Mouse (Mus musculus): Measurements from ENCODE around the gene H2afy2.

Gene H2afy2

DNA sequence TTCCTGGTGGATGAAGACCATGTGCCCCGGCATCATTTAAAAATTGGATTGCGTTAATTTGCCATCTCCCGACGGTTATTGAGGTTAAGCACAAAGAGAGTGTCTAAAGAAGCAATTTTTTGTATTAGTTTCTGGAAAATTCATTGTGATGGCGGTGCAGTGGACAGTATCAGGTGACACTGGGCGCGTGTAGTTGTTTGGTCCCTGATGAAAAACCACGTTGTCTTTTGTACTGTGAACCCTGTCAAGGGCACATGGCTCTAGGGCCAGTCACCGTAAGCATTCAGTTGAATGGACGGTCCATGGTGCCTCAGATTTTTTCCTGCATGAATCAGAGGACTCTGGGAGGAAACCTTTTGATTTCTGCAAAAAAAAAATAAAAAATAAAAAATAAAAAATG lies 467 bp upstream of the H2afy2 start:
- no peak for DNase-seq (ENCODE audit: low read depth, low spot score)

DNA sequence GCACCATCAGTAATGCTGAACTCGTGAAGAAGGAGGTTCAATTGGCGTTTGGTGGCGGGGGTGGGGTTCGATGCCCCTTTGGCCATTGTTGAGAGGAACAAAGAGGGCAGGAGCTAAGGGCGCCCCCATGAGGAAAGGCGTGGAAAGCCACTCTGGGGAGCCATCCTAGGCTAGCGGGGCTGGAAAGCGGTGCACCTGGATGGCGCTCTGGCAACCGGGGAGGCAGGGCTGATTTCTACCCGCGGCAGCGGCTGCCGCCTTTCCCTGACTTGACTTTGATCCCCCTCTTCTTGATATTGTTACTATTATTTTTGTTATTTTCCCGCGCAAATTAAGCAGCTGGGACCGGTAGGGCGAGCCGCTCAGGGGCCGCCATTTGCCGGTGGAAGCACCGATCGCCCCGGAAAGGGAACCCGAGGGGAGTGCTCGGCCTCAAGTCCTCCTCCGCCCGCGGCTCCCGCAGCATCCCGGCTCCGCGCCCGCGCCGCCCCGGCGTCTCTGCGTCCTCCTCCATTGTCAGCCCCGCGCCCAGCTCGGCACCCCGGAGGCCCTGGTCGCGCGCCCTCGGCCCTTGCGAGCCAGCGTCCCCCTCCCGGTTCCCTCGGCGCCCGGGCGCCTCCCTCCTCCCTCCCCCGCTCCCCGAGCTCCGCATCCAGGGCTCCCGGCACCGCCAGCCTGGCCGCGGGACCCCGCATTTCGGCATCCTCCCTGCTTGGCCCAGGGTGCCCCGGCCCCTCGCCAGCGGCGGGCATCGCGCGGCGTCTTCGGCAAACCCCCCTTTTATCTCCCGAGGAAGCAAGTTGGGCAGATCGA lies 942 bp downstream of the H2afy2 start:
- no peak for DNase-seq (ENCODE audit: low read depth, low spot score)

DNA sequence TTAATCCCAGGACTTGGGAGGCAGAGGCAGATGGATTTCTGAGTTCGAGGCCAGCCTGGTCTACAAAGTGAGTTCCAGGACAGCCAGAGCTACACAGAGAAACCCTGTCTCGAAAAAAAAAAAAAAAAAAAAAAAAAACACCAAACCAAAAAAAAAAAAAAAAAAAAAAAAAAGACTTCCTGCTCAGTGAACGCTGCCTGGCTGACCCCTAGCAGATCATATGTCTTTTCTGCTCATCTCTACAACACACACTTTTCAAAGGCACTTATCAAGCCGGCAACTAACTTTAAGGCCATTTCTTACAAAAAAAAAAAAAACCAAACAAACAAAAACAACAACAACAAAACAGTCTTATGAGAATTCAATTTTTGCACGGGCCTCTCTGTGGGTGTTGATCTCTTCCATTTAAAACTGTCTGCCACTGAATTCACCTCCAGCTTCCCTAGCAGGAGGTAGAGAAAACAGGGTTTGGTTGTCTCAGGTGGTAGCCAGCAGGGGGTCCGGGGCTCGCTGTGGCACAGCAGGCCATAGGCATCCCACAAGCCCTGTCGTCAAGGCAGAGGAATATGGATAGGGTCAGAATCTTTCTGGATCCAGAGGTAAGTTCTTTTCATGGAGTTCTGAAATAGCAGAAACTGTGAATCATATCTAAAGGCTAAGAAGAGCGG lies 2.4 kb downstream of the H2afy2 start:
- DNase-seq (ENCODE audit: low read depth, low spot score) = no peak

- DNase-seq (ENCODE audit: low read depth, low spot score) = no peak
Measured at GRCm38 (mm10) chr10:61766806-61767205, 17.1 kb downstream of the H2afy2 start.

DNA sequence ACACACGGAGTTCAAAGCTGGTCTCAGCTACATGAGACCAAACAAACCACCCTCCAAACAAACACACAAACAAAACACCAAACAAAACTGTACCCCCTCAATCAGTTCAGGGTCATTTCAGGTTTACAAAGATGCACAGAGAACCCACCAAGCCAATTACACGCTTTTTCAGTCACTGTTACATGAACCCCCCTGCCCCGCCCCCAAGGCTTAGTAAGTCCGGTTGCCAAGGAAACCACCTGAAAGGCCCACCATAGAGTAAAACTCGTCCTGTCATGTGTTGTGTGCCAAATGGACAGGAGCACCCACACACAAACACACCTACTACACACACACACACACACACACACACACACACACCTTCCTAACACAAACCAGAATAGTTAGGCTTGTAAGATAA lies 18.4 kb downstream of the H2afy2 start:
- DNase-seq (ENCODE audit: low read depth, low spot score) = no peak

DNA sequence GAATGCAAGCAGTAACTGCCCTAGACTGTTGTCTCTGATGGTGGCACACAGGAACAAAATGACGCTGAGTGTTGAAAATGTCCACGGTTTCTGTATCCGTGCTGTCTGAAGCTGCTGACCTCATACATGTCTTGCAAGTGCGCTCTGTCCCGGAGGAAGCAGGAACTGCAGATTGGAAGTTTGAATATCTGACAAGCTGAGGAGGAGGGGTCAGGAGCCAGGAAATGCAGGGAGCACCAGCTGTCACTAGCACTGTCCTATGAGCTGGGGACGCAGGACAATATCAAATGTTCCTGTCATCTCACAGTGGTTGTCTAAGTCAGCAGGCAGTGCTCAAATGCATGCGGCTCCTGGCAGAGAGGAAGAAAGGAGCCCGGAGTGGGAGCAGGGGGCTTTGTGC lies 19.3 kb downstream of the H2afy2 start:
- no peak for DNase-seq (ENCODE audit: low read depth, low spot score)

- no peak for DNase-seq (ENCODE audit: low read depth, low spot score)
Measured at GRCm38 (mm10) chr10:61759869-61760268, 24.1 kb downstream of the H2afy2 start.

DNA sequence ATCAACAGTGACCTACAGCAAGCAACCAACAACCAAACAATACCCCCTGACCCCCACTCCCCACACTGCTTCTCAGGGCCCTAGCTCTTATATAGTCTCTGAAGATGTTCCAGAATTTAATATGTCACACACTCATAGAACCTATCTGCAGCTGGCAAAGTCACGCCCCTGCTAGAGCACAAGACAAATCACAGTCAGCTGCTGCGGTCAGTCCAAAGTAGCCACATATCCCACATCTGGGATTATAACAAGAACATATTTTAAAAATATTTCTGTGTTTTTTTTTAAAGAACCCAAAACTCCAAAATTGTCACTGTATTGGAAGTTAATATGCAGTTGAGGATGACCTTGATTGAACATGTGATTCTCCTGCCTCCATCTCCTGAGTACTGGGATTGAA lies 25.0 kb downstream of the H2afy2 start:
- DNase-seq (ENCODE audit: low read depth, low spot score) = no peak

GRCm38 (mm10) chr10:61757022-61757421 lies 26.9 kb downstream of the H2afy2 start:
- no peak for DNase-seq (ENCODE audit: low read depth, low spot score)

DNA sequence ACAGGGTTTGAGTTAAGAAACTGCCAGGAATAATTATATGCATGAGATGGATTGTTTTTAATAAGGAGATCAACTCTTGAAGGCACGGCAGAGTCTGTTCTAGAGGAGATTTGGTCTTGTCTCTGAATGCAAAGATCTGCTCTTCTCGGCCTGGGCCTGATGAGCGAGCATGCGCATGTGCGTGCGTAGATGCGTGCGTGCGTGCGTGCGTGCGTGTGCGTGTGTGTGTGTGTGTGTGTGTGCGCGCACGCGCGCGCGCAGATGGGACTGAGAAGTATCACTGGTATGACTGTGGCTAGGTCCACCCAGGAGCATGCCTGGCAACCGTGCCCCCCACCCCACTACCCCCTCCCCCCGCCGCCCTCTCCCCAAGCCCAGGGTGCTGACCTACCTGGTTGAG lies 30.9 kb downstream of the H2afy2 start:
- DNase-seq (ENCODE audit: low read depth, low spot score) = no peak

DNA sequence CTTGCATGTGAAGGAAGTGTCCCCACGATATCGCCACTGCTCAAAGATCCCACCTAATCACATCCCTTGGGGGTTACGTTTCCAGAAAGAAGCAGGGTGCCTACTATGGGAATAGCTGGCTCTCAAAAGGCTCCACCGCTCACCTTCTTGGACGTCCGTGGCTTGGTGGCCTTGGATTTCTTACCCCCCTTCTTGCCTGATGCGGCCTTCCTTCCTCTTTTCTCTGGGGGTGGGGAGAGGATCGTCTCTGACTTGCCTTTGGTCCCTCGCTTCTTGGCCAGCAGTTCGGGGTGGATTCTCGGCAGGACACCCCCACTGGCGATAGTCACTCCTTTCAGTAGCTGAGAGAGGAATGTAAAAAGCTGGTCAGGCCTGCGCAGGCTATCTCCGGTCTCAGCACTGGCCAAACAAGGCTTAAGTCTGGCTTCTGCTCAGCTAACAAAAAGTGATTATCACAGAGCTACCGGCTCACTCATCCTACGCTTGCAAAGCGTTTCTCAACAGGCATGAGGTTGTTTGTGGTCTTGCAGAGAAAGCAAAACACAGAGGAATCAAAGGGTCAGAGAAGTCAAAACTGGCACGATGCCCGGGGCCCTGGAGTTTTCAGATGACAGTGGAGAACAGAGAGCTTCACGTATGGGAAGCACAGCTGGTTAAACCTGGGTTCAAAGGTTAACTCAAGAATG lies 32.3 kb downstream of the H2afy2 start:
- no peak for DNase-seq (ENCODE audit: low read depth, low spot score)

DNA sequence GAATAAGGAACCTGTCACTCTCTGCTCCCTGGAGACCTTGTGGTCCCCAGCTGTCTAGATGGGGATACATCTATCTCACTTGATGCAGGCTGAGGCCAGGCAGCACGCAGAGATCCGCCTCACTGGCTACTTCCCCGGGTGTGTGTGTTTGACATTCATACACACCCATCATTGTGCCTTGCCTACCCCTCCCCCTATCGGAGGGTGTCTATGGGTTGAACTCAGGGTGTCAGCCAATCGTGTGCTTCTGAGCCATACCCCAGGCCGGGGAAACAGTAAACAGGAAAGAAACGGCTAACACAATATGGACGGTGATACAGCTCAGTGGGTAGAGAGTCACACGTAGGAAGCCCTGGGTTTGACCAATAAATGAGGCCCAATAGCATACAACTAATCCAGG lies 33.9 kb downstream of the H2afy2 start:
- no peak for DNase-seq (ENCODE audit: low read depth, low spot score)

DNA sequence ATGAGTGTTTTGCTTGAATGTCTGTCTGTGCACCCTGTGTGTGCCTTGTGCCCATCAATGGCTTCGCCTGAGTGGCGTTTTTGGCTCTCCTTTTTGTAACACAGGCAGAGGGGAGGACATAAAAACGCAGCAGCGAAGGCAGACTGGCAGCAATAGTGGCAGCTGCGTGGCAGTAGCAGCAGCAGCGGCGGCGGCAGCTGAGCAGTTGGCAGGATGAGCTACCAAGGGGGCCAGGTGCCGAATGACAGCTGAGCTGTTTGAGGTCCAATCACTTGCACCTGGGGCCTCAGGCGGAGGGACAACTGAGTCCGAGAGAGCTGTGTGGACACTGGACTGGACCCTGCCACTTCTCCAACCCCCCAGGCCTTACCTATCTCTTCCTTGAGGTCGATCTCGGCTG lies 36.6 kb downstream of the H2afy2 start:
- DNase-seq (ENCODE audit: low read depth, low spot score) = no peak

DNA sequence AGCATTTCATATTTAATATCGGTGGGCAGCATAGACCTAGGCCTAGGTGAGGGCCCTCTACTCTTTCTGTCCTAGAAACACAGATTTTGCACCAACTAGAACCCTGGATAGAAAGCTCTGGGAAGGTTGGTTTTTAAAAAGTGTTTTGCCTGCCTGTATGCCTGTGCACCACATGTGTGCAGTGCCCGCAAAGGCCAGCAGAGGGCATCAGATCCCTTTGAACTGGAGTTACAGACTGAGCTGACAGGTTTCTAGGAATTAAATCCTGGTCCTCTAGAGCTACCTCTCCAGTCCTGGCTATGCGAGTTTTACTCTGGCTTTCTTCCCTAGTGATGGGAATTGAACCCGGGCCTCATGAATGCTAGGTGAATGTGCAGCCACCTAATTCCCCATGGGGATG lies 38.8 kb downstream of the H2afy2 start:
- DNase-seq (ENCODE audit: low read depth, low spot score) = no peak

- DNase-seq (ENCODE audit: low read depth, low spot score) = no peak
Measured at GRCm38 (mm10) chr10:61742336-61742735, 41.6 kb downstream of the H2afy2 start.

DNA sequence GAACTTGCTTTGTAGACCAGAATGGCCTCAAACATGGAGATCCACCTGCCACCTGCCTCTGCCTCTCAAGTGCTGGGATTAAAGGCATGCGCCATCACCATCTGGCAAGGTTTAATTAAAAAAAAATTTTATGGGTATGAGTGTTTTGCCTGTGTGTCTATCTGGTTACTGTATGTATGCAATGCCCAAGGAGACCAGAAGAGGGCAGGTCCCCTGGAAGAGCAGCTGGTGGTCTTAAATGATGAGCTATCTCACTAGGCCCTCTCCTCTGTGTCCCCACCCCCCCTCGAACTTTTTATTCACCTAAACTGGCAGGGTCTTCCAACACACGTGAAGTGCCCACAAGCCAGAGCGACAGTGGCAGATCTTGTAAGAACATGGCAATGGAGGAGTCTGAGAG lies 42.1 kb downstream of the H2afy2 start:
- DNase-seq (ENCODE audit: low read depth, low spot score) = no peak

- DNase-seq (ENCODE audit: low read depth, low spot score) = no peak
Measured at GRCm38 (mm10) chr10:61741306-61741705, 42.6 kb downstream of the H2afy2 start.

- DNase-seq (ENCODE audit: low read depth, low spot score) = no peak
Measured at GRCm38 (mm10) chr10:61738126-61738525, 45.8 kb downstream of the H2afy2 start.

DNA sequence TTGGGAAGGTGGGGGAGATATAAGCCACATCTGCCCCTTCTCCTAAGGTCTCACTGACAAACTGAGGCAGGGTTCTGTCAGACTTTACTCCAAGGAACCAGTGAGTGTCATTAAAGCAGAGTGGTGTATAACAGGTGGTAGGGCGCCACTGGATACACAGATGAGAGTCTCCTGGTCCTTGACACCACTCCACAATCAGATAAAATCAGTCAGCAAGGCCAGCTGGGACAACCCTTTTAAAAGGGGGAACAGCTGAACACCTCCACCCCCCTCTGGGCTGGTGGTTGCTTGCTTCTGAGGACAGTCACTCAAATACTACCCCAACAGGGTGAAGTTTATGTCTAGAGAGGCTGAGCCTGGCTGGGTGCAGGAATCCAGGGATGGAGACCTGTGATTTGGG lies 46.4 kb downstream of the H2afy2 start:
- DNase-seq (ENCODE audit: low read depth, low spot score) = no peak

DNA sequence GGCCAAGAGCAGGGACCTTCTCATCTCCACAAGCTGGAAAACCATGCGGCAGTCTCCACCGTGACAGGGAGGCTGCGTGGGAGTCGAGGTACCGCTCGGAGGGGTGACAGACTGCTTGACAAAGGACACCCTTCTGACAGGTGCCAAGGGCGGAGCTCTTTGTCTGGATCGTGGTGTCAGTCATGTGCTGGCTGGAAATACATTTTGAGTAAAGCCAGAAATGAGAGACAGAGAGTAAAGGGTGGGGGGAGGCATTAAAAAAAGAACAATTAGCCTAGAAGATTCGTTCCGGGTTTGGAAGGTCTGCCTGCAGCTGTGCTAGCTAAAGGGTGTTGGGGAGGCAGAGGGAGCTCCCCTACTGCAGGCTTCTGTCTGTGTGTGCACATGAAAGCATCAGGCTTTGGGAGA lies 47.3 kb downstream of the H2afy2 start:
- DNase-seq (ENCODE audit: low read depth, low spot score) = no peak

DNA sequence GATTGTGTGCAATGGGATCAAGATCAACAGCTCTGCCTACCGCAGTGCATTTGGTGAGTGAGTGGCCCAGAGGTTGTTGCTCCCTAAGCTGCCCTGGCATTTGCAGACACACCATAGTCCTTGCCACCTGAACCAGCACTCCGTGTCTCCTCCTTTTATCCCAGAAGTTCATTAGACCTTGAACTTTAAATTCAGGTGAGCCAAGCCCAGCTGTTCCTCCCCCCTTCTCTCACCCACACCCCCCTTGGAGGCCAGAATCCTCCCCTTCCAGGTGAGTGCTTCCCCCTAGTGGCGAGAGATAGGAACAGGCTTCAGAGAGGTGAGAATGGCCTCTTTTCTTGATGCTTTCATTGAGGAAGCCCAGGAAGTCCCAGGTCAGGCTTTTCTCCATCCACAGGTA lies 49.6 kb downstream of the H2afy2 start:
- peak; percentile 32 for DNase-seq (ENCODE audit: low read depth, low spot score)

DNA sequence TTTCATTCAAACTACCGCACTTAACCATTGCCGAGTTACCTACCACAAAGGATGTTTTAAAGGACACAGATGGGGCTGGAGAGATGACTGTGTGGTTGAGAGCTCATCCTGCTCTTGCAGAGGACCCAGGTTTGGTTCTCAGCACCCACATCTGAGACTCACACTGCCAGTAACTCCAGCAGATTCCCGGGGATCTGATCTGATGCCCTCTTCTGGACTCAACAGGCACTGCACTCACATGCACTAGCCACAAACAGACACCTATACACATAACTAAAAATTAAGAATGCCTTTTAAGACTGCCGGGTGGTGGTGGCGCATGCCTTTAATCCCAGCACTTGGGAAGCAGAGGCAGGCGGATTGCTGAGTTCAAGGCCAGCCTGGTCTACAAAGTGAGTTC lies 53.8 kb downstream of the H2afy2 start:
- DNase-seq (ENCODE audit: low read depth, low spot score) = no peak

GRCm38 (mm10) chr10:61729181-61729580 lies 54.8 kb downstream of the H2afy2 start:
- DNase-seq (ENCODE audit: low read depth, low spot score) = no peak

Measured in retina, adult 2 months (tissue).